Mouse (Mus musculus): ENCODE measurements around the gene Fcna. TPM values are rescaled to one million over a fixed set of nuclear protein-coding genes. Genes with fewer than 3 reads are reported as not detected.
A peak's percentile ranks its signal among the peaks of the same experiment; 100 is the strongest.

Gene Fcna
- total RNA-seq, 2 experiments from 2014 or later = 4.5 to 14.3 TPM

GRCm38 (mm10) chr2:25608671-25609070 is 19.2 kb downstream of the Fcna start:
- no peak for DNase-seq

GRCm38 (mm10) chr2:25607761-25608622 is 19.8 kb downstream of the Fcna start, which contains the start of gene Rabl6:
Rabl6 (minus strand) TSS chr2:25608521.
- peak; percentile 90 to 92 for DNase-seq

GRCm38 (mm10) chr2:25602526-25602925 is 25.3 kb downstream of the Fcna start:
- no peak for DNase-seq

GRCm38 (mm10) chr2:25600037-25600436 is 27.8 kb downstream of the Fcna start:
- no peak for DNase-seq

GRCm38 (mm10) chr2:25598749-25599148 is 29.1 kb downstream of the Fcna start:
- no peak for DNase-seq

GRCm38 (mm10) chr2:25596765-25597510 is 30.9 kb downstream of the Fcna start:
- DNase-seq = no peak

- peak in 1 of 2 experiments; percentile 65 for DNase-seq
These were observed 36.0 kb downstream of the Fcna start for GRCm38 (mm10) chr2:25591863-25592262.

- DNase-seq = no peak
These were observed 39.5 kb downstream of the Fcna start for GRCm38 (mm10) chr2:25588227-25588907.

GRCm38 (mm10) chr2:25587290-25587689 is 40.5 kb downstream of the Fcna start:
- no peak for DNase-seq

- DNase-seq = no peak
These were observed 42.2 kb downstream of the Fcna start for GRCm38 (mm10) chr2:25585601-25586000.

- DNase-seq = no peak
These were observed 43.0 kb downstream of the Fcna start for GRCm38 (mm10) chr2:25584856-25585255.

GRCm38 (mm10) chr2:25584152-25584551 is 43.7 kb downstream of the Fcna start:
- no peak for DNase-seq

GRCm38 (mm10) chr2:25583571-25583970 is 44.3 kb downstream of the Fcna start:
- DNase-seq = no peak

GRCm38 (mm10) chr2:25583120-25583481 is 44.7 kb downstream of the Fcna start:
- no peak for DNase-seq

- peak in 1 of 2 experiments; percentile 56 for DNase-seq
These were observed 45.2 kb downstream of the Fcna start for GRCm38 (mm10) chr2:25582466-25583119.

GRCm38 (mm10) chr2:25581901-25582301 is 45.9 kb downstream of the Fcna start:
- no peak for DNase-seq

GRCm38 (mm10) chr2:25581294-25581864 is 46.5 kb downstream of the Fcna start, which contains the start of gene Ajm1:
Ajm1 (minus strand) TSS chr2:25581757.
- DNase-seq = peak; percentile 56 to 72

- DNase-seq = no peak
These were observed 47.2 kb downstream of the Fcna start for GRCm38 (mm10) chr2:25580621-25581101.

GRCm38 (mm10) chr2:25579737-25580460 is 47.9 kb downstream of the Fcna start:
- no peak for DNase-seq

Data from adrenal gland, postnatal 36 days (tissue).